Mouse (Mus musculus) limb, embryonic 14.5 days (tissue): ENCODE measurements around the gene Kank1. TPM values are rescaled to one million over a fixed set of nuclear protein-coding genes. Genes with fewer than 3 reads are reported as not detected.
A peak's percentile ranks its signal among the peaks of the same experiment; 100 is the strongest.

Experiments
- ATAC-seq: fragments of 200-750 bp; cut with Nextera tagmentation; 2 replicates; pipeline ENCODE4 v1.8.0; 2017; ENCODE audit warnings: low read depth, moderate number of reproducible peaks, moderate TSS enrichment; ENCODE audit not compliant: low FRiP score
- DNase-seq: peaks from one replicate; pipeline ENCODE4 v3.0.0-alpha.2; 2015; ENCODE audit warnings: low spot score
- H3K27ac ChIP-seq: fragments of 300-500 bp; sonication (generic); replicated peaks from 2 replicates; pipeline ENCODE4 v1.5.1; 2014; ENCODE audit warnings: low read depth, mild to moderate bottlenecking, low read length, moderate library complexity, mixed read lengths
- H3K27me3 ChIP-seq: fragments of 300-500 bp; sonication (generic); 2 replicates; pipeline ENCODE4 v1.6.1; 2014; ENCODE audit warnings: low read length, mixed read lengths; ENCODE audit not compliant: control insufficient read depth, insufficient read depth
- H3K36me3 ChIP-seq: fragments of 300-500 bp; sonication (generic); 2 replicates; pipeline ENCODE4 v1.6.1; 2014; ENCODE audit warnings: mild to moderate bottlenecking, low read length, moderate library complexity, mixed read lengths; ENCODE audit not compliant: control insufficient read depth, insufficient read depth
- H3K4me1 ChIP-seq: fragments of 300-500 bp; sonication (generic); 2 replicates; pipeline ENCODE4 v1.6.1; 2014; ENCODE audit warnings: antibody characterized with exemption, low read length, mixed read lengths; ENCODE audit not compliant: control insufficient read depth, insufficient read depth
- H3K4me2 ChIP-seq: fragments of 300-500 bp; sonication (generic); replicated peaks from 2 replicates; pipeline ENCODE4 v1.6.1; 2014; ENCODE audit warnings: low read depth, mild to moderate bottlenecking, low read length, moderate library complexity; ENCODE audit not compliant: severe bottlenecking
- H3K4me3 ChIP-seq: fragments of 300-500 bp; sonication (generic); replicated peaks from 2 replicates; pipeline ENCODE4 v1.5.1; 2014; ENCODE audit warnings: low read length
- H3K9ac ChIP-seq: fragments of 300-500 bp; sonication (generic); 2 replicates; pipeline ENCODE4 v1.6.1; 2014; ENCODE audit warnings: mild to moderate bottlenecking, low read depth, low read length, moderate library complexity; ENCODE audit not compliant: severe bottlenecking
- H3K9me3 ChIP-seq: fragments of 300-500 bp; sonication (generic); 2 replicates; pipeline ENCODE4 v1.6.1; 2016; ENCODE audit warnings: low read length; ENCODE audit not compliant: control insufficient read depth
- POLR2A ChIP-seq: fragments of 200-500 bp; IDR thresholded peaks from 2 replicates; pipeline ENCODE4 v1.8.0; 2012; ENCODE audit warnings: inconsistent platforms, mild to moderate bottlenecking, moderate library complexity, borderline replicate concordance; ENCODE audit not compliant: insufficient read depth, insufficient read length; ENCODE audit errors: extremely low read depth
- WGBS: fragments of 180-500 bp; shearing (Covaris S2); extraction: QIAGEN DNeasy Blood & Tissue Kit; methylation state at CpG from one replicate; pipeline ENCODE4 v1.1.7; 2014; 5-methylcytosine and 5-hydroxymethylcytosine counted together
- polyA plus RNA-seq, 2 experiments: library from polyadenylated mRNA; depleted of rRNA in 1 of 2; stranded (reverse) in 1 of 2; unstranded in 1 of 2; fragments of >200 nt; fragmentation: Nextera tagmentation in 1 of 2; extraction: Ambion mirVana in 1 of 2; gene quantifications; 2 replicates each; pipeline versions ENCODE4 v1.2.1 to v1.2.3; 2012 to 2014

Kank1 gene
- polyA plus RNA-seq, 2 experiments = 26.0 to 38.2 TPM

GRCm38 (mm10) chr19:25357094-25357493, 120.3 kb downstream of the Kank1 start:
- H3K27me3 ChIP-seq = no peaks in the 10 kb centered on the region
- H3K4me3 ChIP-seq = no peak overlapping the region
- no peaks in the 10 kb centered on the region for H3K9me3 ChIP-seq
- ATAC-seq = no peak
- H3K27ac ChIP-seq = no peak overlapping the region
- WGBS = 74% methylated on average over 11 of the region's 11 CpGs
- TF ChIP-seq POLR2A = no peak
- H3K4me2 ChIP-seq = no peak overlapping the region
- no peak for DNase-seq
- no peaks in the 10 kb centered on the region for H3K36me3 ChIP-seq
- peaks cover 43% of the 10 kb centered on the region for H3K4me1 ChIP-seq
- no peak overlapping the region for H3K9ac ChIP-seq

DNA sequence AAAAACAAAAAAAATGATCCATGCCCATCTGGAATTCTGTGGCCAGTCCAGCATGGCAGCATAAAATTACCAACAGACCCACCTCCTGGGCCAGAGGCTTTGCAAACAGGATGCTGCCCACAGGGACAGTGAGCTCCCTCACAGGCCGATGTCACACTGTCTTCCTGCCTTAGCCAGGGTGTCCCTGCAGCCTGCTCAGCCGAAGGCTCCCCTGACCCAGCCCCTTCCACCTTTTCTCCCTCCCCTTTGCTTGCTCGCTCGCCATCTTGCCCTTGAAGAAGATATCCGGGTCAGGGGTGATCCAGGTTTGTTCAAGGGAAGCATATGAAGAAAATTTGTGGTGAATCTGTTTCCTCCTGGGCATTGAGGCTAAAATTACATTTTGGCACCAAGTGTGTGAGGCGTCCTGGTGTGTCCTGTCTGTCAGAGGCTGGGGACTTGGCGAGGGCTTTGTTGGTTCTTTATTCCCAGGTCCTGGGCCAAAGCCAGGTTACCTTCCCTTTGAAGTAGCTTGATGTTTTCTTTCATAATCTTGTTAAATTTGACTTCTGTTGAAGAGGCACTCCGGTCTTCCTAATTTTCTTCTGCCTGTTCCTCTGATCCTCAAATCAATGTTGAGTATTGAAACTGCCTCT, 121.8 kb downstream of the Kank1 start:
- Histone ChIP-seq H3K4me1 (peaks cover 36% of the 10 kb centered on the region), H3K27me3 (no peaks in the 10 kb centered on the region), H3K9ac (no peak overlapping the region), H3K36me3 (no peaks in the 10 kb centered on the region), H3K4me2 (0 out of 2 replicates have a peak overlapping the region, but pooled peaks have one; percentile 3), H3K9me3 (no peaks in the 10 kb centered on the region), H3K27ac (no peak overlapping the region; the same call in 1 of the 2 replicates), H3K4me3 (no peak overlapping the region)
- WGBS = 51% methylated on average over 8 of the region's 8 CpGs
- TF ChIP-seq POLR2A = no peak
- no peak for ATAC-seq
- DNase-seq = no peak

DNA sequence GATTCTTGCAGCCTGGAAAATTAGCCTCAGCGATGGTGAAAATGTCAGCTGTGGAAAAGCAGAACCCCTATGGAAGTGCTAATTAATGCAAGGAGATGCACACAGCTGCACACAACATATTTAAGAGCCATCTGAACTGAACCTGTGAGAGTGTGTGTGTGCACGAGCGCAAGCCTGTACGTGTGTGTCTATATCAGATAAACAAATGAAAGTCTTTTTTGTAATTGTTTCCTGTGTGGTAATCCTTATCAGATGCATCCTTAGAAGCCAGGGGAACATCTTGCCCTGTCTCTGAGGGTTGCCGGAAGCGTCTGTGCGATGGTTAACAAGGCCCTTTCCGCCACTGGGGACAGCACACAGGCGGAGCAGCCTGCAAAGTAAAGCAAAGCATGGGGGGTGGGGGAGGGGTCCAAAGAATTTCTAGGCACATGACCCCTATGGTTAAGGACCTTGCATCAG, 123.8 kb downstream of the Kank1 start:
- TF ChIP-seq POLR2A = no peak
- ATAC-seq (no peak), DNase-seq (no peak)
- Histone ChIP-seq H3K36me3 (no peaks in the 10 kb centered on the region), H3K4me3 (no peak overlapping the region), H3K27ac (no peak overlapping the region), H3K4me1 (peaks cover 36% of the 10 kb centered on the region), H3K4me2 (no peak overlapping the region), H3K9ac (no peak overlapping the region), H3K27me3 (no peaks in the 10 kb centered on the region), H3K9me3 (no peaks in the 10 kb centered on the region)
- 31% methylated on average over 9 of the region's 9 CpGs for WGBS

DNA sequence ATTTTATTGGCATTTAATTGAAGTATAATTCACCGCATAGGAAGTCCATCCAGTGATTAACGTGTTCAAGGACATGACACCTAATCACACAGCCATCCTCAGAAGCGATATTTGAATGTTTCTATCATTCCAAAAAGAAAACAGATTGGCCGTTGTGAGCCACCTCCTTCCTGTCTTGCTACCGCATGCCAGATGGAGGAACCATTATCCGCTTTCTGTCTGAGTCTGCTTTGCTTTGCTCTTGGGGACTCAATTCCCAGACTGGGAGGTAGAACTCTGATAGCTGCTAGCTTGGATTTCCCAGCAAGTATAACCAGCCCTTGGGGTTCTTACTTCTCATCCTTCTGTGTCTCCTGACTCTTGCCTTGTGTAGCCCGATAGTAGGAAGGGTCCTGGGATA, 125.2 kb downstream of the Kank1 start:
- no peak for DNase-seq
- Histone ChIP-seq H3K4me3 (no peak overlapping the region), H3K27me3 (no peaks in the 10 kb centered on the region), H3K4me2 (no peak overlapping the region), H3K27ac (no peak overlapping the region), H3K9ac (no peak overlapping the region), H3K4me1 (peaks cover 36% of the 10 kb centered on the region), H3K9me3 (no peaks in the 10 kb centered on the region), H3K36me3 (no peaks in the 10 kb centered on the region)
- 68% methylated on average over 7 of the region's 7 CpGs for WGBS
- TF ChIP-seq POLR2A = no peak
- ATAC-seq = no peak

DNA sequence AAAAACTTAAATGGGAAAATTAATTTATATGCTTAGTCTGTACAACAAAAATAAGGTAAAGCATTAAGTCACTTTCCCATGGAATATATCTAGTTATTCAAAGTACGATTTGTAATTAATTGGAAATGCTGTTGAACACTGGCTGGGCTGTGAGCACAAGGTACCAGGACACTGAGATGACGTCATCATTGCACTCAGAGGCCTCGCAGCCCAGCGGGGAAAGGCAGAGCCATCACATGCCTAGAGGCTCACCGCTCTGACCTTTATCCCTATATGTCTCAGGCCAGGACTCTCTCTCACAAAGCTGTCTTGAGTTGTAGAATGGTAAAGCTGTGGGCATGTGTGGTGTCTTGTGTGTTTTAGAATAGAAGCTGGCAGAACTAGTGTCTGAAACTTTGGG, 128.9 kb downstream of the Kank1 start:
- Histone ChIP-seq H3K27ac (no peak overlapping the region), H3K9ac (no peak overlapping the region), H3K4me2 (no peak overlapping the region), H3K9me3 (no peaks in the 10 kb centered on the region), H3K4me3 (no peak overlapping the region), H3K27me3 (no peaks in the 10 kb centered on the region), H3K4me1 (peaks cover 14% of the 10 kb centered on the region), H3K36me3 (no peaks in the 10 kb centered on the region)
- WGBS = 82% methylated on average over 5 of the region's 5 CpGs
- ATAC-seq (no peak), DNase-seq (no peak)
- TF ChIP-seq POLR2A = no peak
